Mouse (Mus musculus) megakaryocyte-erythroid progenitor cell, adult 5-6 weeks (primary cell): ENCODE results near the gene Fam161b. TPM values are rescaled to one million over a fixed set of nuclear protein-coding genes. Genes with fewer than 3 reads are reported as not detected.

Source experiments
- ATAC-seq: replicated peaks from 2 replicates; pipeline ENCODE4 v1.8.0; 2016; ENCODE audit warnings: mild to moderate bottlenecking, inconsistent platforms; ENCODE audit not compliant: severe bottlenecking, poor library complexity, low FRiP score, low TSS enrichment
- total RNA-seq, 2 experiments: library from RNA; stranded (forward) in 1 of 2; stranded (reverse) in 1 of 2; fragments of 200-1000, 215-1000 nt in 1 of 2; fragments of >200 nt in 1 of 2; fragmentation: Nextera tagmentation in 1 of 2; gene quantifications; 2 replicates each; pipeline ENCODE4 v1.2.3; 2014 to 2017

The Fam161b gene
- total RNA-seq (2014; fragmentation: Nextera tagmentation) = 3.3 and 7.8 TPM in 2 replicates
- 3.9 and 6.2 TPM in 2 replicates for total RNA-seq (2017)

- ATAC-seq = peak; percentile 93
Measured at GRCm38 (mm10) chr12:84361555-84362489, at the start of gene Fam161b, which contains the start of gene Coq6. Fam161b (minus strand) TSS chr12:84361833. Coq6 (plus strand) TSS chr12:84361657.

- ATAC-seq = peak; percentile 91
Measured at GRCm38 (mm10) chr12:84408819-84409507, 47.3 kb upstream of the Fam161b start, which contains the start of the genes Entpd5 and Bbof1. Entpd5 (minus strand) TSS chr12:84409029. Bbof1 (plus strand) TSS chr12:84409071.

GRCm38 (mm10) chr12:84407874-84408818, 46.5 kb upstream of the Fam161b start:
- ATAC-seq = peak; percentile 39

GRCm38 (mm10) chr12:84407259-84407658, 45.6 kb upstream of the Fam161b start:
- no peak for ATAC-seq

- no peak for ATAC-seq
Measured at GRCm38 (mm10) chr12:84404541-84404940, 42.9 kb upstream of the Fam161b start.

- ATAC-seq = no peak
Measured at GRCm38 (mm10) chr12:84402923-84403322, 41.3 kb upstream of the Fam161b start.

- ATAC-seq = 0 out of 2 replicates have a peak, but pooled peaks have one; percentile 30
Measured at GRCm38 (mm10) chr12:84400653-84401052, 39.0 kb upstream of the Fam161b start.

- no peak for ATAC-seq
Measured at GRCm38 (mm10) chr12:84400068-84400467, 38.4 kb upstream of the Fam161b start.

- no peak for ATAC-seq
Measured at GRCm38 (mm10) chr12:84399663-84400062, 38.0 kb upstream of the Fam161b start.

GRCm38 (mm10) chr12:84399135-84399534, 37.5 kb upstream of the Fam161b start:
- ATAC-seq = no peak

GRCm38 (mm10) chr12:84398629-84399028, 37.0 kb upstream of the Fam161b start:
- ATAC-seq = no peak

- ATAC-seq = no peak
Measured at GRCm38 (mm10) chr12:84397685-84398084, 36.1 kb upstream of the Fam161b start.

GRCm38 (mm10) chr12:84396947-84397679, 35.5 kb upstream of the Fam161b start:
- no peak for ATAC-seq

GRCm38 (mm10) chr12:84393847-84394246, 32.2 kb upstream of the Fam161b start:
- no peak for ATAC-seq

- ATAC-seq = no peak
Measured at GRCm38 (mm10) chr12:84392681-84393080, 31.0 kb upstream of the Fam161b start.

GRCm38 (mm10) chr12:84390336-84390735, 28.7 kb upstream of the Fam161b start:
- no peak for ATAC-seq

GRCm38 (mm10) chr12:84388774-84389400, 27.3 kb upstream of the Fam161b start:
- ATAC-seq = peak; percentile 12; the same call in 1 of the 2 replicates

GRCm38 (mm10) chr12:84388097-84388496, 26.5 kb upstream of the Fam161b start:
- ATAC-seq = no peak
